Mouse (Mus musculus) thymus, postnatal 36 days (tissue): ENCODE measurements around the gene Asz1.

Source experiments
- DNase-seq, 2 experiments: peaks; one replicate each; pipeline ENCODE4 v3.0.0; 2022; ENCODE audit warnings: mixed read lengths in 2 of 2

Asz1 gene

DNA sequence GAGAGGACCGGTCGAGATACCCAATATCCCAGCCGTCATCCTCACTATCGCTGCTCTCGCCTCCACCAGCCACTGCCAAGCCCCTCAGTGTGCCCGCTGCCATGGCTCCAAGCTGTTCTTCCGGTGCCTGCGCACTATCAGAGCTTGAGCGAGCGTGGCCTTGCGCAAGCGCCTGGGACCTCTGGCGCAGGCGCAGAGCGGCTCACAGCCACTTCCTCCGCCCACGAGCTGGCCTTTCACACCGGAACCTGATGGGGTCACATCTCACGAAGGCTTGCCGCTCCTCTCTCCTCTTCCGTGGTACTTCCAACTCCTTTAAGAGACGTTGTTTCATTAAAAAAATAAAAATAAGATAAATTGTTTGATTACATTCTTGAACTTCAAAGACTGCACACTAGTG lies at the start of gene Asz1:
Gene Asz1, minus strand, starts transcription at position 128 of the 400 bp plus-strand sequence.
- DNase-seq = no peak

DNA sequence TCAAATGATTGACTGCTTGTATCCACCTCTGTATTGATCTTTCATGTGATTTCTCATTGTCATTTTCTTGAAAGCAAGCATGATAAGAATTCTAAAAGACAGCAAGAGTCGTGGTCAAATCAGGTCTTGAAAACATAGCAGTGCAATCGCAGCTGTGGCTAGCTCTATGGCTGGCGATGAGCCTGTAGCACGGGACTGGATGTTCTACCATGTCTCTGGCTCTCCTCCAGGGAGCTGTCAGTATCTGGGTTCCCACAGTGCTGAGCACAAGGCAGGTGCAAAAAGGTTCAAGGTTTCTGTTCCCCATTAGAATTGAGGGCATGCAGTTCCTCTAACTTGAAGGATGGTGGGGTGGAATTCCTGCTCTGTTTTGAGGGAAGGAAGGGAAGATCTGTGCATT lies 44.2 kb upstream of the Asz1 start:
- no peak for DNase-seq

DNA sequence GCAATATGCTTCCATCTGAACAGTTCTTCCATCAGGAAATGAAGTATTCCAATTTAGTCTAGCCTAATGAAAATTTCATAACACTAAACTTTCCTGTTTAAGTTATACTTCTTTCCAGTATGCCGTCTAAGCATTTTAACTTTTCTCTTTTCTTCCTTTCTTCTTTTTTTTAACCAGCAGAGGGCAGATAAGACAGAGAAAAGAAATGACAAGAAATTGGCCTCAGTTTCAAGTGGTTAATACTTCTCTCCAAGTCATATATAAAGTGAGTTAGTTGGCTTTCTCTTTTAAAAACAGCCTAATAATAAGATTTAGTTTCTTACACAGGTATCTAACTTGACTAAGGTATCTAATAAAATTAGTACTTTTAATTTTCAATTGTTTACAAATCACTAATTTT lies 26.4 kb upstream of the Asz1 start:
- no peak for DNase-seq

DNA sequence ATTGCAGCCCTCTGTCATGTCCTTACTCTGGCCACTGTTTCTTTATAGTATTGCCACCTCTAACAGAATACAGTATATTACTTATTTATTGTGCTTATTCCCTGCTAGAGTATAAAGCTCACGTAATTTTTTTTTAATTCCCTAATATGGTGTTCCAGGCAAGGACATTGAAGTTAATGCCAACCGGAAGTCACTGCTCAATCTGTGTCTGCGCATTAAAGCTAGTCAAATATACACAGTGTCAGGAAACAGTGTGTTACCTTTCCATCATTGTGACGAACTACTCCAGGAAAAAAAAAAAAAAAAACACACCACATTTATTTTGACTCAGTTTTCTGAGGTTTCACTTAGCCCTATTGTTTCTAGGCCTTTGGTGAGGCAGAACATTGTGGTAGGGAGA lies 19.2 kb upstream of the Asz1 start:
- no peak for DNase-seq

DNA sequence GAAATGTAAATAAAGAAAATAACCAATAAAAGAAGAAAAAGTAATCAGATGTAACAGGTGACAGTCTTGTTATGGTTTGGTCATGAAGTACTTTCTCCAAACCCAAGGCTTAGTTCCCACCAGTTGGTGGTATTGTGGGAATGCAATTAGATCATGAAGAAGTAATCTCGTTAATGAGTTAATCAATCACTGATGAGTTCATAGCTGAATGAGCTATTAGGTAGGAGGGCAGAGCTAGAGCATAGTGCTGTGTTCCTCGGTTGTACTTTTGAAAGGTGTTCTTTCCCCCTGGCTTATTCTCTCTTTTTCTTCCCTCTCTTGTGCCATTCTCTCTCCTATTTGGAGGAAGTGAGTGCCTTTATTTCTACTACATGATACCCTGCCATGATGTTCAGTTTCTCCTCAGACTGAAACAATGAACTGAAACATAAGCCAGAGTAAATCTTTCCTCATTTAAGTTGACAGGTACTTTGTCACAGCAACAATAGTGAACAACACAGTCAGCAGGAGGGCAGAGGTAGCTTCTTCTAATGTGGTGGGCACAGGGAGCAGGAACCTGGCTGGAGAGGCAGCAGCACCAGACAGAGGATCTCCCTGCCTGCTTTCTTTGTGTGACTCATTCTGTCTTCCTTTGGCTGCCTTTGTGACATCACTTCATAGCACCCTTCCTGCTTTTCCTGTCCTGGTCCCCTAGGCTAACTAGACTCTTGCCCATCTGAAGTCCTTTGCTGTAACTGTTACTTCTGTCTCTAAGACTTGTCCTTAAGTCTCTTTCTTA lies 18.5 kb upstream of the Asz1 start:
- no peak for DNase-seq

DNA sequence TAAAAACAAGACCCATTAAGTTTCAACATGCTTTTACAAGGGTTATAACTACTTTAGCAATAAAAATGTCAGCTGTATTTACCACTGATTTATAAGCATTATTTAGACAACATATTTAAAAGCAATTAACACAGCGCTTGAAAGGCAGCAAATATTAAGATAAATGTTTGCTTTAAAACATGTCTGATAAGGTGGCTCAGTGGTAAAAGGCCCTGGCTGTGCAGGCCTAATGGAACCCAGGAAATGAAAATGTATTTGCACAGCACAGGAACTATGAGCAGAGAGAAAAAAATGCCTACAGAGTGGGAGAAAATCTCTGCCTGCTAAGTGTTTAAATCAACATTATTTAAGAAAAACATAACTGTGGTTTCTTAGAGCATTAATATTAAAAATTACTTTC lies 12.0 kb downstream of the Asz1 start:
- DNase-seq = no peak

DNA sequence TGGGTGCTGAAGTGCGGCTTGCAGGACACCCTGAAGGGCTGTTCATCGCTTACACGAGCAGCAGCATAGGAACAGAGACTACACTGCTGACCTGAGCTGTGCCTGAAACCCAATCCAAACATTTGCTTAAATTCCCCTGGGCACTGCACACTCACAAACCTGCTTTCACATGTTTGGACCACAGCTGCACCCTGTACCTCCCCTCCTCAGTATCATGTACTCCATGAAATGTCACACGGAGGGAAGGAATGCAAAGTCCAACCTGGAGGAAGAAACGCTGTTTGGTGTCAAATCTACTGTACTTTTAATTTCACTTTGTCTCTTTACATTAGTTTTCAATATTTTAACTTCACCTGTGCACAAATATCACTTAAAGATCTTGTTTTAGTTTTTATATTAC lies 19.8 kb downstream of the Asz1 start:
- DNase-seq = no peak

DNA sequence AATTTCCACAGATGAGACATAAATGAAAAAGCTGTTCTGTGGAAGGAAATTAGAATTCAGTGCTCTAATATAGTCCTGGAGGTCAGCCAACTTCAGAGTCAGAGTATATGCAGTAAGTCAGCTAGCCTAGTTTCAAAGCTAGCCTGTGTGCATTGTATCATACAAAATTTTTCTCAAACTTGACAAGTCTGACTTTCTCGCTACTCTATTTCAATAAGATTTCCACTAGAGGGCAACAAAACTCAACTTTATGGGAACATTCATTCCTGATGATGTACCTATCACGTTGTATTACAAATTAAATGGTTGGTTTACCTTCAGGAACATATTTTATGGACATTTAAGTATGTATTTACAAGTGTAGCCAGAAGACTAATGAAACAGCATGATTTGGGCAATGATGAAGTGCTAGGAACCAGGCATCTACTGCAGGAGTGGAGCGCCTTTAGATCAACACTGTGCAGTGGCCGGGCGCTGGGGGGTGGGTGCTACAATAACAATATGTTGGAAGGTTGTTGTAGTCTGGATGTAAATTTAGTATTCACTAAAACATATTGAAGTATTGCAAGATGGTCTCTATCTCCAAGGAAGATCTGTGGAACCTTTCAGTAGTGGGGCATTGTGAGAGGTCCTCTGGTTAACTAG lies 21.6 kb downstream of the Asz1 start:
- no peak for DNase-seq

DNA sequence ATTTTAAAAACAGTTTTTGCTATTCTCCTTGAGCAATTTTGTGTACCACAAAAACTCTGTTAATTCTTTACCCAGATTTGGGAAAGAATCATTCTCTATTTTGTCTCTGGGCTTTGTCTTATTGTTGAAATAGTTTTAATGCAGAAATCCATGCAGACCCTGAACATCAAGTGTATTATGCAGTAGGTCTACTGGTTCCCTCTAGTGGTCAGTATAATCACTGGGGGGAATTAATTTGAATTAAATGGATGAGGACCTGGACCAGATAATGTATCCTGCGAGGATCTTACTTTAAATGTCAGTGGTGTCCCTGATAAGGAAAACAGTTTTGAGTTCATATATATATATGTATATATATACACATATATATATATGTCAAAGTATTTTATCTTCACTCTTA lies 30.2 kb downstream of the Asz1 start:
- DNase-seq = no peak

DNA sequence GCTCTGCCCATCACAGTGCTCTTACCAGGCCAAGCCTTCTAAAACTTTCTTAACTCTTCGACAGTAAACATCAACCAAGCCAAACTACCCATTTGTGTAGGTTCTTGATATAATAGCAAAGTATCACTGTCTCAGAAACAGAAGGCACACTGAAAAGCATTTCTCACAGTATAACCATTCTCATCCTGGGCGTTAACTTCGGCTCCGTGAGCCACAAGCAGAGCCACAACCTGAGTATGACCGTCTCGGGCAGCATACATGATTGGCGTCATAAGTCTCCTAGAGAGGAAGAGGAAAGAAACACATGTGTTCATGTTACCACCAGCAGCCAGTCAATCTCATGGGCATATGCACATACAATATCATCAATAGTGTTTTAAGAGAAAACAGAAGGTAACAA lies 31.9 kb downstream of the Asz1 start:
- no peak for DNase-seq

DNA sequence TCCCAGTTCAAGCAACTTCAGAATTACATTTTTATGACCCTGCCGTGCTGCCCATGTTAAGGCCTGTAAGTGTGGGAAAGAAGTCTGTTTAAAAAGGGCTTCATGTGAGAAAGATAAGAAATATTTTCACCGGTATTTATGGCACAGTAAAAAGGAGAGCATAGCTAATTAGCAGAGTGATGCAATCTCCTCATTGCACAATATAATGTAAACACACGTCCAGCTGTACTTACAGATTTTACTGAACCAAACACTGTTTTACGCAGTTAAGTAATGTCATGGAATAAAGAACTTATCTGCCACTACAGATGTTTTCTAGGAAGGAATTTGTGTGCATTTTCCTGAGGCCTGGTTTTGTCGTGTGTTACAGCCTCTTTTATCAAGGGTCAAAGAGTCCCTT lies 32.3 kb downstream of the Asz1 start:
- no peak for DNase-seq

DNA sequence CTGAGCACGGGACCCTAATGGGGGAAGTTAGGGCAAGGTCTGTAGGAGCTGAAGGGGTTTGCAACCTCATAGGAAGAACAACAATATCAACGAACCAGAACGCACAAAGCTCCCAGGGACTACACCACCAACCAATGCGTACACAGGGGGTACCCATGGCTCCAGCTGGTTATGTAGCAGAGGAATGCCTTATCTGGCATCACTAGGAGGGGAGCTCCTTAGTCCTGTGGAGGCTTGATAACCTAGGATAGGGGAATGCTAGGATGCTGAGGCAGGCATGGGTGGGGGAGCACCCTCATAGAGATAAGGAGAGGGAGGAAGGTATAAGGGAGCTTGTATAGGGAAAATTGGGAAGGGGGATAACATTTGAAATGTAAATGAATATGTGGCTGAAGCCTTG lies 51.0 kb downstream of the Asz1 start:
- no peak for DNase-seq

DNA sequence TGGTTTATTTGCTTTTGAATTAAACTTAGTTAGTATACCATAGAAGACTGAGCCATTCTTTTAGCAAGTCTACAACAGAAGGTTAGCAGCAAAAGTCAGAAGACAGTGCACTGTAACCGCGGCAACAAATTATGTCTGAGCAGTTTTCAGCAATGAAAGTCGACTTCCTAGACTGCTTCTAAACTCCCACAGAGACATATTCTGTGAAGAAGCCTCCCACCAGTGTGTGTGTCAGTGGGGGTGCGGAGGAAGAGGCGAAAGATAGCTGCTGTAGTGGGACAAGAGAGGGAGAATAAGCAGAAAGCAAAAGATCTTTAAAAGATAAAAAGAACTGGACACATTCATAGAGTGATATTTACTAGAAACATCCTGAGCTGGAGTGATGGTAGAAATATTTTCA lies 57.2 kb downstream of the Asz1 start:
- no peak for DNase-seq

DNA sequence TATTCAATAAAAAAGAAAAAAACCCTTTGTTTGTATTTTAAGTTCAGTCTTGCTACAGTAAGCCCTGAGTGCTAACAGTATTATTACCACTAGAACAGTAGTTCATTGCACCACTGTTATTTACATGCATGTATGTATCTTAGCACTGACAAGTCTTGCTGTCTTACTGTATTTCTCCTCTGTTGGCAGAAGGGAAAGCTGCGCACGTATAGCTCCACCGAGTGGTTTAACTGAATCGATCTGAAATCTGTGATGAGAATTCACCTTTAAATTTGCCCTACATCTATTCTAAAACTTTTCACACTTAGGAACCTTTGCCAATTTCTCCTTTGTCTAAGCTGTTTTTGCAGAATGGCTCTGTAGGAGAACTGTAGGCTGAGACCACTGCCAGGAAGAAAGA lies 64.6 kb downstream of the Asz1 start:
- no peak for DNase-seq

DNA sequence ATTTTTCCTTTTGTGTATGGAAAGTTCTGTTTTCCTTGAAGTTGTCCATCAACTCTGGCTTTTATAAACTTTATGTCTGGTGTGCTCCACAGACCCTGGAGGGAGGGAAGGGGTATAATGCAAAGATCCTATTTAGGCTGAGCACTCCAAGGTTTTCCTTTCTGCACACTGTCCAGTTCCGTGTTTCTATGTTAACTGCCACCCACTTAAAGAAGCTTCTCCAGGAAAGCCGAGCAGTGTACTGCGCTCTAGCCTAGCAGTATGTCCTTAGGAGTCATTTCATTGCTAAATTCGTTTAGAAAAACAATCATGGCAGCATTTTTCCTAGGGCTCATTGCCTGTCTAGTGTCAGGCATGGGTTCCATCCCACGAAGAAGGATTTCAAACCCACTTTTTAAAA lies 65.7 kb downstream of the Asz1 start:
- DNase-seq = no peak

DNA sequence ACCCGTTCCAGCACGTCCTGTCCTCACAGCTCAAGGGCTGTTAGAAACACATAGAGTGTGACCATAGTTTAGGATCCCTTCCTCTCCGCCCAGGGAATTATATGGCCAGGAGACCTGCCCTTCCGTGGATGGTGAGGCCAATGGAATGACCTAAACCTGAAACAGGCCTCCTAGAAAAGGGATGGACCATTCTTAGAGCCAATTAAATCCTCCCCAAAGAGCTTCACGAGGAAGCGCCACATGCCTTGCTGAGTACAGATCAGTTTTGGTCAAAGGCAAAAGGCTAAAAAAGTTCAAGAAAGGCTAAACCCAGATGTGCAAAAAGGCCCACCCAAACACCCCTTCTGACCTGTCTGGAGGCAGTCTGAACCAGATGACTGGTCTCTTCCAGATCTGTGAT lies 76.6 kb downstream of the Asz1 start:
- no peak for DNase-seq

DNA sequence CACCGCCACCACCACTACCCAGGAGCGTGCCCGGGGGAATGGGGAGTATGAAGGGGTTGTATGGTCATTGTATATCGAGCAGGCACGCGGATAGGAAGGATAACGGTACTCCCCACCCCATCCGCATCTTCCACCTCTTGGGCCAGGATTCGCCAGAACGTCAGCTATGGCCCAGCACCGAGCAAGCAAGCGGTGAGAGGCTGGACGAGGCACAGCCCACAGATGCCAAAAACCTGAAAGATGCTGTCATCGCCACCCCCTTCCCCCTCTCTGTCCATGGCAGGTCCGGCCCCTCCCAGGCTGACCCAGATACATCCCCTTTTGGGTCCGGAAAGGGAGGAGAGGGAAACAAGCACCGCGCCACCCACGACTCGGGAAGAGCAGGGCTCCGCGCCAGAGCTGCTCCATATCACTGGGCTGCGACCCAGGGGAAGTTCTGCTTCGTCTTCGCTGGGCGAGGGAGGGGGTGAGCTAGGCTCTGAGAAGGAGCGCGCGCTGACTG lies 77.3 kb downstream of the Asz1 start:
- DNase-seq = no peak

DNA sequence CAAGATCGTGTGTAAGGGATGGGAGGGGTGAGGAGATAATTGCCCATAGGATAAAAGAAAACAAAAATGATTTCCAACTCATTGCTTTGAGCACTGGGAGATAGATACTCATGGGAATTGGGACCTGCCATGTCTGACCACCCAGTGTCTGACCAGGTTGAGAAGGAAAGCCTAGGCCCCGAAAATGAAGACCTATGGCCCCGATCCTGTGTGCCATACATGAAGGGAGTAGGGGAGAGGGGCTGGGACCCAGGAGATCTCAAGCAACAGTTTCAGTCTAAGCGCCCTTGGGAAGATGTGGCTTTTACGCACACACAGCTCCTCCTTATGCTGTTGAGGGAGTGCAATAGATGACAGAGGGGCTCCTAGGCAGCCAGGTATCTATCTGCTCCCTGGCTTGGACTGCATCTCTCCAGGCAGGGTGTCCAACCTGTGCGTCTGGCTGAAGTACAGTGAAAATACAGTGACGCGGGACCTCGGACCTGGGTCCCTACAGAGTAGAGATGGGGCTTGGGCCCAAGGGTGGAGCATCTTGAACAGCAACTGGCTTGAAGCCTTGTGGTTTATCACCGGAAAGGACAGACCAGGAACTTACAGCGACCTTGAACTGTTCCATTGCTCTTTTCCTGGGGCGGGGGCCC lies 77.9 kb downstream of the Asz1 start:
- DNase-seq = no peak

DNA sequence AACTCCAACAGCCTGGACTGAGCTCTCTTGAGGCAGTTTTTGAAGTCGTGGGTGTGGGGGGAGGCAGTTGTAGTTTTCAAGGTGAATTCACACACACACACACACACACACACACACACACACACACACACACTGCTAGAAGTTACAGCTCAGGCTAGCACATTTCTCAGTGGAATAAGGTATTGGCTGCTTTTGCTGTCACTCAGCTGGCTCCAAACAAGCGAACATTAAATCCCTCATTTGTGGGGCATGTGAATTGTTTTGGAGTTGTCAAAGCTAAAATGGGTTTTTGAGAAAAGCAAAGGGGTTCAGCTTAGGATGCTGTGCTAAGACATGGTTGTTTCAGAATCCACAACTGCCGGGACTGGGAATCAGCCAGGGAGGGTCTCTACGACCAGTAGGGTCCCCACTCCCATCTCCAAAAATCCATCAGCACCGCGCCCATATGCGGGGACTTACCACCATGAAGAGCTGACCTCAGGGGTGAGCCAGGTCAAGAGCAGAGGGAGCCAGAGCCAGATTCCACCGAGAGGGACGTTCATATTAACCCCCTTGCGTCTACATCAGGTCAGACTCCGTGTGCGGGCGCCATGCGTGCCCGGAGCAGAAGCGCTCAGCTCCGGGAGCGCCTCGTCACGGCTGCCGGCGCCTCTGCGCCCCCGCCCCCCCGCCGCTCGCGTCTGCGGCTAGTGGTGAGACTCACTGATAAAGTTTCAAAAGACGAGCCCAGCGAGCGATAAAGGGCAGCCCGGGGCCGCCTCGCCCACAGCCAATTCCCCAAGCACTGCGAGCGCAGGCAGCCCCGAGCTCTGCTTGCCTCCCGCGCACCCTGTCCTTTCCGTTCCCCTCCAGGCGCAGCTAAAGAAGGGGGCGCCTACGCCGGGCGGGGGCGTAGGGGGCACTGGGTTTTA lies 78.9 kb downstream of the Asz1 start, which contains the start of gene Wnt2:
Gene Wnt2, minus strand, starts transcription at position 840 of the 911 bp plus-strand sequence.
- DNase-seq = no peak

DNA sequence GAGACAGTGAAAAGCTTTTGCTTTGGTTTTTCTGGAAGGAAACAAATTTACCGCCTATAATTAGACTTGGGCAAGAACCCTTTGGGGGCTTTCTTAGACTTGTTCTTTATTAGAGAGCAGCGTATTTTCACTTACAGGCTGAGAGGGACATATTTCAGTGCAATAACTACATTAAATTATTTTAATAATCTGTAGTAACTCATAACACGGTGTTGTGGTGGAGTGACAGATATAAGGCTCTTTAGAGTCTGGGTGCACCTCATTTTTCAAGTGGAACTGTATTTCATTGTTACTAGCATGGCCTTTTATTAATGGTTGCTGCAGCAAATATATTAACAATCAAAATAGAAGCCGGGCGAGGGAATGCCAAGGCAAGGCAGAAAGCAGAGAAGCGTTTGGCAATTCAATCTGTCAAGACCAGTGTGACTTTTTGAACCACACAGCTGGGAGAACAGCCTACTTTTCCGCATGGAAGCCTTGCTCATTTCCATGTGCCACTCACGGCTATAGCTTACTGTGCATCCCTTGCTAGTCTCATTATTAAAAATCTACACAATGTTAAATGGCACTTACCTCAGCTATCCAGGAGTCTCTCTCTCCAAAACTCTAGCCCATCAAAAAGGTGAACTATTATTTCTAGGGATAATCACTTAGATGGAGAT lies 84.6 kb downstream of the Asz1 start:
- DNase-seq = no peak

DNA sequence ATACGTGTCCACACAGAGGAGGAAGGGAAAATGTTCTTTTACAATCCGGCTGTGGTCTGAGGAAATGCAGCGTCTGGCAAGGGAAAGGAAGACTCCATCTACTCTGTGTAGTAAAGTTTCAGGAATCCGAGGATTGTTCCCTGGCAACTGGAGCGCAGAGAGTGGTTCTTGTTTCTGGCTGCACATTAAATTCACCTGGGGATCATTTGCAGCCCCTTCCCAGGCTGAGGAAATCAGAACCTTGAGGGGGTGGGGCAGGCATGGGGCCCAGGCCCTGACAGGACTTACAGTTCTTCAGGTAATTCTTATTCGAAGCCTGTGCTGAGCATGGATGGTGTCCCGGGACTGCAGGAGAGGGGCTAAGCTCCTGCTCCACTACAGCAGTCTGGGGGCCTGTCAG lies 95.5 kb downstream of the Asz1 start:
- no peak for DNase-seq

DNA sequence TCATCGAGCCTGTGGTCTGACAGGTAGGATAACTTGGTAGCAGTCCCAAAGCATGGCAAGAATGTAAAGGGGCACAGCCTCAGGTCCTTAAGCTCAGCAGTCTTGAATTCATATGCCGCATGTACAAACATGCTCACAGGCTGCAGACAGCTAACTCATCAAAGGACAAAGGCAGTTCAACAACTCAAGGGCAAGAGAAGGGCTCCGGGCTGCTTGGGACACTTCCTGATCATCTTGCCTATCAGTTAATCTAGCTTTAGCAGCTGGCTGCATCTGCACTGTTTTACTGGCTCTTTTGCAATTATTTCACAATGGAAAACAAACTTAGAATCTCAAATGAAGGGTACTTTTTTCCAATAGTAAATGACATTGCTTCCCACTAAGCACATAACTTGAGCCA lies 101.5 kb downstream of the Asz1 start:
- DNase-seq = no peak
